Mouse (Mus musculus) CH12.LX (cell line): ENCODE measurements around the gene Aff3.

ENCODE experiments used
- CHD1 ChIP-seq: IDR thresholded peaks from 2 replicates; pipeline ENCODE4 v1.6.1; 2012; ENCODE audit warnings: low read depth, low read length, improper control_type of control experiment, inconsistent platforms
- CHD2 ChIP-seq: IDR thresholded peaks from 2 replicates; pipeline ENCODE4 v1.6.1; 2011; ENCODE audit warnings: low read length, improper control_type of control experiment
- CTCF ChIP-seq, 2 experiments: IDR thresholded peaks in 1 of 2; conservative IDR thresholded peaks in 1 of 2; 2 replicates each; pipeline ENCODE4 v1.5.1; 2011 to 2012; ENCODE audit warnings: low read depth in 2 of 2, low read length in 2 of 2, improper control_type of control experiment in 1 of 2, inconsistent platforms in 1 of 2, mild to moderate bottlenecking in 1 of 2, moderate library complexity in 1 of 2
- EP300 ChIP-seq: IDR thresholded peaks from 2 replicates; pipeline ENCODE4 v1.6.1; 2011; ENCODE audit warnings: low read length, improper control_type of control experiment
- GABPA ChIP-seq: IDR thresholded peaks from 2 replicates; pipeline ENCODE4 v1.6.1; 2012; ENCODE audit warnings: low read depth, low read length, improper control_type of control experiment, inconsistent platforms; ENCODE audit not compliant: insufficient replicate concordance
- HCFC1 ChIP-seq: IDR thresholded peaks from 2 replicates; pipeline ENCODE4 v1.6.1; 2012; ENCODE audit warnings: low read depth, mild to moderate bottlenecking, inconsistent platforms, low read length, improper control_type of control experiment
- MAFK ChIP-seq: IDR thresholded peaks from 2 replicates; pipeline ENCODE4 v1.6.1; 2011; ENCODE audit warnings: low read length, improper control_type of control experiment; ENCODE audit not compliant: insufficient replicate concordance
- MXI1 ChIP-seq: IDR thresholded peaks from 2 replicates; pipeline ENCODE4 v1.6.1; 2011; ENCODE audit warnings: mild to moderate bottlenecking, low read depth, low read length, improper control_type of control experiment
- RAD21 ChIP-seq: IDR thresholded peaks from 2 replicates; pipeline ENCODE4 v1.6.1; 2011; ENCODE audit warnings: low read depth, mild to moderate bottlenecking, low read length, improper control_type of control experiment, moderate library complexity

DNA sequence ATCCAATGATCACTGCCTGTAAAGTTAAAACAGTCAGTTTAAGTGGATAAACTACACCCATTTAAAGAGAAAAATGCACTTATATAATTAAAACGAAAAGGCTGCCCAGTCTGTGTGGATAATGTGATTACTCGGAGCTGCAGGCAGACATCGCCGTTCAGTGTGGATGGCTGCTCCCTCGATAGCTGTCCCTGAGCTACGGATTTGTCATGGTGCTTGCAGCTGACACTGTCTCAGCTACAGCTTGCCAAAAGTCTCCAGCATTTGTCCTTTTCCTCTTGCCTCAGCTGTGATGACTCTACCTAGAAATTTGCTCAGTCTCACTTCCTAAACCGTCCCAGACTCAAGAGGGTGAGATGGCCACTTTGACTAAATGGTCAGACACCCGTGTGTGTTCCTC is 401.5 kb downstream of the Aff3 start:
- TF ChIP-seq CTCF (conservative IDR thresholded peaks at IDR 0.05 in 1 of 2, IDR thresholded peaks at IDR 0.05 in 1 of 2; ENCODE audit: low read depth in 2 of 2, low read length in 2 of 2) (no peak), EP300 (no peak), CHD1 (no peak), MAFK (no peak), MXI1 (no peak), HCFC1 (no peak), RAD21 (no peak), GABPA (no peak), CHD2 (no peak)
